Mouse (Mus musculus): ENCODE data around the gene Adgrl2.

The Adgrl2 gene

GRCm38 (mm10) chr3:148871792-148872464 is 118.4 kb downstream of the Adgrl2 start:
- DNase-seq: no peak

- no peak for DNase-seq
Observed at GRCm38 (mm10) chr3:148867618-148868017, 122.7 kb downstream of the Adgrl2 start.

GRCm38 (mm10) chr3:148866633-148867032 is 123.7 kb downstream of the Adgrl2 start:
- DNase-seq: no peak

GRCm38 (mm10) chr3:148866053-148866452 is 124.3 kb downstream of the Adgrl2 start:
- no peak for DNase-seq

GRCm38 (mm10) chr3:148865234-148865633 is 125.1 kb downstream of the Adgrl2 start:
- no peak for DNase-seq

GRCm38 (mm10) chr3:148861860-148862259 is 128.5 kb downstream of the Adgrl2 start:
- DNase-seq: no peak

GRCm38 (mm10) chr3:148854306-148854910 is 135.9 kb downstream of the Adgrl2 start:
- no peak for DNase-seq

GRCm38 (mm10) chr3:148853372-148853771 is 137.0 kb downstream of the Adgrl2 start:
- DNase-seq: no peak

- no peak for DNase-seq
Observed at GRCm38 (mm10) chr3:148852556-148852955, 137.8 kb downstream of the Adgrl2 start.

- DNase-seq: no peak
Observed at GRCm38 (mm10) chr3:148850821-148851220, 139.5 kb downstream of the Adgrl2 start.

GRCm38 (mm10) chr3:148848366-148848765 is 142.0 kb downstream of the Adgrl2 start:
- DNase-seq: no peak

GRCm38 (mm10) chr3:148844182-148844581 is 146.2 kb downstream of the Adgrl2 start:
- DNase-seq: no peak

- DNase-seq: no peak
Observed at GRCm38 (mm10) chr3:148842533-148842932, 147.8 kb downstream of the Adgrl2 start.

GRCm38 (mm10) chr3:148838835-148839296 is 151.5 kb downstream of the Adgrl2 start:
- DNase-seq: no peak

GRCm38 (mm10) chr3:148838095-148838834 is 152.1 kb downstream of the Adgrl2 start:
- no peak for DNase-seq

GRCm38 (mm10) chr3:148835136-148835535 is 155.2 kb downstream of the Adgrl2 start:
- DNase-seq: no peak

- DNase-seq: no peak
Observed at GRCm38 (mm10) chr3:148833070-148833769, 157.1 kb downstream of the Adgrl2 start.

- no peak for DNase-seq
Observed at GRCm38 (mm10) chr3:148832001-148832400, 158.4 kb downstream of the Adgrl2 start.

GRCm38 (mm10) chr3:148828519-148828918 is 161.8 kb downstream of the Adgrl2 start:
- no peak for DNase-seq

- no peak for DNase-seq
Observed at GRCm38 (mm10) chr3:148823551-148823950, 166.8 kb downstream of the Adgrl2 start.

- no peak for DNase-seq
Observed at GRCm38 (mm10) chr3:148821632-148822031, 168.7 kb downstream of the Adgrl2 start.

GRCm38 (mm10) chr3:148819323-148820046 is 170.9 kb downstream of the Adgrl2 start:
- DNase-seq: no peak

Measured in right cerebral cortex, postnatal 14 days (tissue).